Mouse (Mus musculus): Measurements from ENCODE around the gene Srgap3. TPM values are rescaled to one million over a fixed set of nuclear protein-coding genes. Genes with fewer than 3 reads are reported as not detected.
"Not testable (repeated sequence)": the region's sequence is repeated elsewhere in the genome, so short reads cannot be mapped to it uniquely, and the experiment has no call there.

Gene Srgap3
- polyA plus RNA-seq, 1 experiment from 2014 or later, result 5.3 TPM

- H3K36me3 ChIP-seq, result no peaks in the 10 kb centered on the region
- WGBS, result 27% methylated on average over 6 of the region's 6 CpGs
- peak overlapping the region; percentile 55 for H3K27ac ChIP-seq
- ATAC-seq (ENCODE audit: insufficient read depth, low FRiP score, low read depth), result peak; percentile 69; the same call in 1 of the 2 replicates
- H3K4me1 ChIP-seq, result peaks cover 11% of the 10 kb centered on the region
- no peaks in the 10 kb centered on the region for H3K9me3 ChIP-seq
- no peaks in the 10 kb centered on the region for H3K27me3 ChIP-seq (replicated peaks)
- H3K4me3 ChIP-seq (replicated peaks), result no peak overlapping the region
- peak overlapping the region; percentile 16; the same call in 1 of the 2 replicates for H3K4me2 ChIP-seq
- no peak overlapping the region for H3K9ac ChIP-seq
These were observed 82.0 kb downstream of the Srgap3 start for GRCm38 (mm10) chr6:112865021-112865531.

- H3K9ac ChIP-seq, result no peak overlapping the region
- no peak overlapping the region for H3K27ac ChIP-seq
- H3K4me1 ChIP-seq, result peaks cover 11% of the 10 kb centered on the region
- no peaks in the 10 kb centered on the region for H3K27me3 ChIP-seq (replicated peaks)
- H3K4me3 ChIP-seq (replicated peaks), result no peak overlapping the region
- H3K4me2 ChIP-seq, result no peak overlapping the region
- no peaks in the 10 kb centered on the region for H3K9me3 ChIP-seq
- WGBS, result 71% methylated on average over 7 of the region's 7 CpGs
- no peak for ATAC-seq (ENCODE audit: insufficient read depth, low FRiP score, low read depth)
- H3K36me3 ChIP-seq, result no peaks in the 10 kb centered on the region
These were observed 84.6 kb downstream of the Srgap3 start for GRCm38 (mm10) chr6:112862465-112862864.

- H3K4me3 ChIP-seq (replicated peaks), result no peak overlapping the region
- no peaks in the 10 kb centered on the region for H3K27me3 ChIP-seq (replicated peaks)
- no peak overlapping the region for H3K4me2 ChIP-seq
- H3K9me3 ChIP-seq, result no peaks in the 10 kb centered on the region
- WGBS, result 78% methylated on average over 11 of the region's 11 CpGs
- no peak overlapping the region for H3K9ac ChIP-seq
- ATAC-seq (ENCODE audit: insufficient read depth, low FRiP score, low read depth), result no peak
- no peaks in the 10 kb centered on the region for H3K36me3 ChIP-seq
- H3K4me1 ChIP-seq, result peaks cover 11% of the 10 kb centered on the region
- H3K27ac ChIP-seq, result no peak overlapping the region
These were observed 85.4 kb downstream of the Srgap3 start for GRCm38 (mm10) chr6:112861351-112862297.

- not testable (repeated sequence) for H3K4me3 ChIP-seq (replicated peaks); H3K27ac ChIP-seq; H3K4me1 ChIP-seq; H3K4me2 ChIP-seq; H3K9ac ChIP-seq; H3K9me3 ChIP-seq; ATAC-seq (ENCODE audit: insufficient read depth, low FRiP score, low read depth); H3K36me3 ChIP-seq; H3K27me3 ChIP-seq (replicated peaks)
- 88% methylated on average over 5 of the region's 5 CpGs for WGBS
These were observed 86.8 kb downstream of the Srgap3 start for GRCm38 (mm10) chr6:112860290-112860689.

- H3K36me3 ChIP-seq, result no peaks in the 10 kb centered on the region
- WGBS, result 57% methylated on average over 6 of the region's 6 CpGs
- ATAC-seq (ENCODE audit: insufficient read depth, low FRiP score, low read depth), result no peak
These were observed 90.0 kb downstream of the Srgap3 start for GRCm38 (mm10) chr6:112857057-112857456.

GRCm38 (mm10) chr6:112855183-112855582 lies 91.9 kb downstream of the Srgap3 start:
- no peak for ATAC-seq (ENCODE audit: insufficient read depth, low FRiP score, low read depth)
- H3K9me3 ChIP-seq, result no peaks in the 10 kb centered on the region
- 78% methylated on average over 6 of the region's 6 CpGs for WGBS
- no peak overlapping the region for H3K4me2 ChIP-seq
- H3K4me3 ChIP-seq (replicated peaks), result no peak overlapping the region
- H3K27me3 ChIP-seq (replicated peaks), result no peaks in the 10 kb centered on the region
- H3K36me3 ChIP-seq, result no peaks in the 10 kb centered on the region
- H3K9ac ChIP-seq, result no peak overlapping the region
- no peak overlapping the region for H3K27ac ChIP-seq
- no peaks in the 10 kb centered on the region for H3K4me1 ChIP-seq

More at GRCm38 (mm10) chr6:112857057-112857456, 90.0 kb downstream of the Srgap3 start:
- no peak overlapping the region for H3K9ac ChIP-seq
- no peak overlapping the region for H3K4me2 ChIP-seq
- H3K4me3 ChIP-seq (replicated peaks), result no peak overlapping the region
- H3K4me1 ChIP-seq, result no peaks in the 10 kb centered on the region
- H3K27ac ChIP-seq, result no peak overlapping the region
- H3K27me3 ChIP-seq (replicated peaks), result no peaks in the 10 kb centered on the region
- H3K9me3 ChIP-seq, result no peaks in the 10 kb centered on the region

- Histone ChIP-seq H3K27ac (no peak overlapping the region), H3K4me2 (no peak overlapping the region), H3K4me3 (replicated peaks) (no peak overlapping the region), H3K27me3 (replicated peaks) (no peaks in the 10 kb centered on the region), H3K4me1 (no peaks in the 10 kb centered on the region), H3K36me3 (no peaks in the 10 kb centered on the region), H3K9me3 (no peaks in the 10 kb centered on the region), H3K9ac (no peak overlapping the region)
- WGBS, result 70% methylated on average over 14 of the region's 14 CpGs
- ATAC-seq (ENCODE audit: insufficient read depth, low FRiP score, low read depth), result no peak
These were observed 94.5 kb downstream of the Srgap3 start for GRCm38 (mm10) chr6:112852261-112853235.

- ATAC-seq (ENCODE audit: insufficient read depth, low FRiP score, low read depth), result no peak
- Histone ChIP-seq H3K27me3 (replicated peaks) (no peaks in the 10 kb centered on the region), H3K9me3 (no peaks in the 10 kb centered on the region), H3K4me2 (no peak overlapping the region), H3K27ac (no peak overlapping the region), H3K4me1 (no peaks in the 10 kb centered on the region), H3K36me3 (no peaks in the 10 kb centered on the region), H3K4me3 (replicated peaks) (no peak overlapping the region), H3K9ac (no peak overlapping the region)
- 36% methylated on average over 5 of the region's 5 CpGs for WGBS
These were observed 96.3 kb downstream of the Srgap3 start for GRCm38 (mm10) chr6:112850745-112851144.

- 85% methylated on average over 8 of the region's 8 CpGs for WGBS
- Histone ChIP-seq H3K27me3 (replicated peaks) (no peaks in the 10 kb centered on the region), H3K27ac (no peak overlapping the region), H3K36me3 (no peaks in the 10 kb centered on the region), H3K9me3 (no peaks in the 10 kb centered on the region), H3K9ac (no peak overlapping the region), H3K4me3 (replicated peaks) (no peak overlapping the region), H3K4me1 (no peaks in the 10 kb centered on the region), H3K4me2 (no peak overlapping the region)
- no peak for ATAC-seq (ENCODE audit: insufficient read depth, low FRiP score, low read depth)
These were observed 98.4 kb downstream of the Srgap3 start for GRCm38 (mm10) chr6:112848629-112849180.

GRCm38 (mm10) chr6:112846863-112847262 lies 100.2 kb downstream of the Srgap3 start:
- Histone ChIP-seq H3K4me1 (0 out of 2 replicates have a peak, but pooled peaks cover 3% of the 10 kb centered on the region), H3K36me3 (no peaks in the 10 kb centered on the region), H3K27me3 (replicated peaks) (no peaks in the 10 kb centered on the region), H3K27ac (no peak overlapping the region), H3K4me3 (replicated peaks) (no peak overlapping the region), H3K9ac (no peak overlapping the region), H3K9me3 (no peaks in the 10 kb centered on the region), H3K4me2 (no peak overlapping the region)
- ATAC-seq (ENCODE audit: insufficient read depth, low FRiP score, low read depth), result no peak
- WGBS, result 90% methylated on average over 9 of the region's 9 CpGs

- no peak overlapping the region for H3K4me3 ChIP-seq (replicated peaks)
- H3K27ac ChIP-seq, result no peak overlapping the region
- 42% methylated on average over 5 of the region's 5 CpGs for WGBS
- H3K4me2 ChIP-seq, result no peak overlapping the region
- no peak overlapping the region for H3K9ac ChIP-seq
- no peaks in the 10 kb centered on the region for H3K9me3 ChIP-seq
- peaks cover 3% of the 10 kb centered on the region; the same call in 1 of the 2 replicates for H3K4me1 ChIP-seq
- no peaks in the 10 kb centered on the region for H3K36me3 ChIP-seq
- ATAC-seq (ENCODE audit: insufficient read depth, low FRiP score, low read depth), result no peak
- no peaks in the 10 kb centered on the region for H3K27me3 ChIP-seq (replicated peaks)
These were observed 104.6 kb downstream of the Srgap3 start for GRCm38 (mm10) chr6:112842426-112842825.

Measured in stomach, embryonic 15.5 days (tissue).